Mouse (Mus musculus) gonadal fat pad, adult 2 months (tissue): ENCODE results near the gene Robo3. TPM values are rescaled to one million over a fixed set of nuclear protein-coding genes. Genes with fewer than 3 reads are reported as not detected.

Experiments
- DNase-seq: peaks from one replicate; pipeline ENCODE4 v3.0.0-alpha.2; 2012; ENCODE audit warnings: low read depth
- polyA plus RNA-seq: library from polyadenylated mRNA; depleted of rRNA; stranded (reverse); fragments of >200 nt; gene quantifications from 2 replicates; pipeline ENCODE4 v1.2.3, GENCODE M21; 2012; rRNA removed

Gene Robo3
- polyA plus RNA-seq = 0.25 and 0.34 TPM in 2 replicates

- no peak for DNase-seq
These were observed at the start of gene Robo3 for GRCm38 (mm10) chr9:37432720-37433421. TSS of gene Robo3 (minus strand) at chr9:37433246.

DNA sequence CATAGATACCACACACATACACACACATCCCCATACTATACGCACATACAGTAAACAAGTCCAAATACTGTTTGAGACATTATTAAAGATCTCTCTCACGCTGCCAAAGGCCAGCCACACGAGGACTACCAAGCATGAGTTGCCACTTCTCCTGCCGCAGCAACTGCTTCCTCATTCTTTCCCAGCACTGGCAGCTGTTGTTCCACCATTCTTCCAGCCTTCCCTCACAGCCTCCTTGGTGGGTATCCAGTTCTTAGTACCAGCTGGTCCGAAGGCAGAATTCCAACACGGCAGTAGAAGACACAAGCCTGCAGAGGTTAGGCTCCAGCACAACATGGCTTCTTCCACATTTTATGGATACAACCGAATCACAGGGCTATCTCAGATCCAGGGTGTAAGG, 41.9 kb upstream of the Robo3 start:
- DNase-seq = no peak

- DNase-seq = no peak
These were observed 40.6 kb upstream of the Robo3 start for GRCm38 (mm10) chr9:37473611-37474125.

- no peak for DNase-seq
These were observed 29.7 kb upstream of the Robo3 start for GRCm38 (mm10) chr9:37462764-37463163.

- no peak for DNase-seq
These were observed 28.5 kb upstream of the Robo3 start for GRCm38 (mm10) chr9:37461571-37461970.

DNA sequence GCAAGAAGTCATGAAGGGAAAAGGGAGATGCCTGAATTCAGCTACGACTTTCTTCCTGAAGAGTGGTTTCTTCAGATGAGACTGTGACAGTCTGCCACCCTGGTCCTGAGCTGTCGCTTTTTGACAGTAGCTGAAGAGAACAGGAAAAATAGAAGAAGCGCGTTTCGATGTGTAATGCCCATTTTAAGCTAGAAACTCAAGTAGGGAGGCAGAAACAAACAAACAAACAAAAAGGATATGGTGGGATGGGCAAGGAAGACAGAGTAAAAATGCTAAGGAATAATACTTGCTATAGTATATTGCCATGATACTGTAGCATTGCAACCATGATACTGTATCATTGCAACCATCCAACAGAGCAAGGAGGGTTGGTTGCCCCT, 27.9 kb upstream of the Robo3 start:
- no peak for DNase-seq

- no peak for DNase-seq
These were observed 27.3 kb upstream of the Robo3 start for GRCm38 (mm10) chr9:37460043-37460960.

GRCm38 (mm10) chr9:37459665-37460042, 26.6 kb upstream of the Robo3 start:
- no peak for DNase-seq

GRCm38 (mm10) chr9:37457151-37457550, 24.1 kb upstream of the Robo3 start:
- DNase-seq = no peak

DNA sequence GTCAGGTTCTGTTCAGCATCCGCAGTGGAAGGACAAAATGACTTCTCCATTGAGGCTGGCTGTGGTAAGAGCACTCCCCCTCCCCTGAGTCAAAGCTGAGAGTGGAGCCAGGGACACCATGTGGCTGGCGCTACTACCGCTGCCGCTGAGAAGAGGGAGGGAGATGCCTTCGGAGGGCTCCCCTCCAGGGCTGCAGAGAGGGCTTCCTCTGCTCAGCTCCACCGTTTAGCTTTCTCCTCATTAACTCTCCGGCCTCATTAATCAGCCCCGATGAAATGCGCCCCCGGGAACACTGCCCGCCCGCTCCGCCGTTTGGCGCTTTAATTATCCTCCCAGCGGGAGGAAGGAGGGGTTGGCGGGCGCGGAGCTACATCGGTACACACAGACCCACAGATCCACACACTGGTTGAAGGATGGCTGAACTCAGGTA, 23.4 kb upstream of the Robo3 start:
- no peak for DNase-seq

DNA sequence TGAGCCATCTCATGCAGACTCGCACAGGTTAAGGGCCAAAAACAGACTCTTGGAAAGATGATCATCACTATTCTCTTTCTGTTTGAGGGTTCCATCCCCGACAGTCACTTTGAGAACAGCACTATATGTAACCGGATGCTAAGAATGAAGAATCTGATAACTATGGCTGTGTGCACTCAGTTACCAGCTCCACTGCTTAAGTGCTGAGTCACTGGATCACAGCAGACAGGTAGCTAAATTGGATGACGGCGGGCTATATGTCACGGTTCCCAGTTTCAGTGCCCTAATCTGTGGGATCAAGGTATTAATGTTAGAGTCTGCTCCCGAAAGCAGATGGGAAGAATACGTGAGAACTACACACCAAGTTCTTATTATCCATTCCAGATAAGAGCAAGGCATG, 22.8 kb upstream of the Robo3 start:
- DNase-seq = no peak

DNA sequence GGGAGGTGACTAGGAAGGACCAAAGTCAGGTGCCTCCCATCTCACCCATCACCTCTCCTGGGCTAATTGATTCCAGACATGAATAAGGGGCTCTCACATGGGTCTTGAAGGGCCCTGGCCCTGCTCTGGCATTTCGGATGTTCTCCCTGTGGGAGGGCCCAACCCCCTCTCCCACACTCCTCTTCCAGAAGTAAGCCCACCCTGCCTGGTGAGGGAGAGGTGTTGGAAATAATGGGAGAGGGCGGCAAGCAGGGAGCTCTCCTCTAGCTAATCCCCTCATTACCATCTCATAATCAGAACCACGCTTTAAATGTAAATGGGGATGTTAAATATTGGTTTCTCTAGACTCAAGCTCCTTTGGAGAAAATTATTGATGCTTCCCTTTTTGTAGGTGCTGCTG, 21.9 kb upstream of the Robo3 start:
- DNase-seq = no peak

- DNase-seq = no peak
These were observed 21.0 kb upstream of the Robo3 start for GRCm38 (mm10) chr9:37454011-37454492.

- no peak for DNase-seq
These were observed 20.3 kb upstream of the Robo3 start for GRCm38 (mm10) chr9:37453328-37453727.

GRCm38 (mm10) chr9:37452401-37452800, 19.4 kb upstream of the Robo3 start:
- no peak for DNase-seq

GRCm38 (mm10) chr9:37437772-37438735, 5.0 kb upstream of the Robo3 start:
- no peak for DNase-seq

DNA sequence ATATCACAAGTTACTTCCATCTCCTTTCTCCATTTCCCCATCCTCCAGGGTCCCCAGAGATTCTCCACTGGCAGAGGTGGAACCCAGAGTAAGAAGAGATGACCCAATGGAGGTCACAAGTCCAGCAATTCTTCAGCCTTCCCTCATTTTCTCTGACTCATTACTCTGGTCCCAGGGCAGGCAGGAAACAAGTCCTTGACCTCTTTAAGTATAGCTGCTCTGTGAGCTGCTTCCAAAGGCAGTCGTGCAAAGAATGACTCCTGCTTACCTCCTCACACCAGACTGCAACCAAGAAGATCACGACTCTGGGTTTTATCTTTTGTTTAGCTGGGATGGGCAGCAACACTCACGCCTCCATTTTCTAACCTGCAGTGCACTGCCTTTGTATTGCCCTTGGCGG, 2.6 kb upstream of the Robo3 start:
- no peak for DNase-seq

DNA sequence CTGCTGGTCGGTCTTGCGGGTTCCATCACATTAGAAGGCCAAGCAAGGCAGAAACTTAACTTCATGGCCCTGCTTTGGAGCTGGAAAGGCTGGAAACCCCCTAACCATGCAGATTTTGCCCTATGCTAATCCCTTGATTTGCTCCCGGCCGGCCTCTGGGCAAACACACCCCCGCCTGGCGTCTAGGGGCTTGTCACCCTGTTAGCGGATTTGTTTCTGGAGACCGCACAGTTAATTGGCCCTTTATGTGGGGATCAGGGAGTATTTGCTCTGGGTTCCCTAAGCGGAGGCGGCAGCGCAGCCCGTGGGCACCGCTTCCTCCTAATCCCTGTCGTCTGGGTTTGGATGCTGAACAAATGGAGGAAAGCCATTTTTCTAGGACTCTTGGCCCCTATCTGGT, 1.9 kb upstream of the Robo3 start:
- no peak for DNase-seq

- no peak for DNase-seq
These were observed 946 bp upstream of the Robo3 start for GRCm38 (mm10) chr9:37433823-37434560.

GRCm38 (mm10) chr9:37432026-37432666, 900 bp downstream of the Robo3 start:
- no peak for DNase-seq
